Mouse (Mus musculus) bone marrow macrophage, adult 2 months (primary cell): Measurements from ENCODE around the gene a.

Experiments
- CTCF ChIP-seq: IDR thresholded peaks from 2 replicates; pipeline ENCODE4 v1.5.1; 2012; ENCODE audit warnings: low read depth, mild to moderate bottlenecking, low read length, moderate library complexity
- POLR2A ChIP-seq: IDR thresholded peaks from 2 replicates; pipeline ENCODE4 v1.6.1; 2012; ENCODE audit warnings: mild to moderate bottlenecking, low read depth, low read length, borderline replicate concordance

- TF ChIP-seq CTCF (no peak), POLR2A (no peak)
Measured at GRCm38 (mm10) chr2:154827521-154827920, 36.3 kb downstream of the a start.
